Mouse (Mus musculus) CD4-positive helper T cell, adult 2 months (primary cell): ENCODE results near the gene Pdcd4.
A peak's percentile ranks its signal among the peaks of the same experiment; 100 is the strongest.
"Not testable (repeated sequence)": the region's sequence is repeated elsewhere in the genome, so short reads cannot be mapped to it uniquely, and the experiment has no call there.

Experiments used
- DNase-seq: peaks from one replicate; pipeline ENCODE4 v3.0.0-alpha.2; 2012; ENCODE audit warnings: low read depth, missing footprints, low spot score

The Pdcd4 gene

DNA sequence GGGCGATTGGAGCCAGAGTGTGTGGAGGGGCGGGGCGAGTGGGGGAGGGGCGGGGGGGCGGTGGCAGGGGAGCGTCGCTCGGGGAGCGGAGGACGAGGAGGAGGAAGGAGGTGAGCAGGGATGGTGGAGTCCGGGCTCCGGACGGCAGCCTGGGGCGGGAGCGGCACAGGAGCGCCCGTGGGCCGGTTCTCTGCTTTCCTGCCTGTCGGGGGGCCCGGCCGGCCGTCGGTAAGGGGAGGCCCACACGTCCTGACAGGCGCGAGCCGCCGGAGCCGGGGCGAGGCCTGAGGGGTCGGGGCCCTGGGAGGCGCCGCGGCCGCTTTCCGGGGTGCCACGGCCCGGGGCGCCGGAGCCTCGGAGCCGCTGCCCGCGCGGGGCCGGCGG, 52.7 kb downstream of the Pdcd4 start:
- DNase-seq, result no peak

DNA sequence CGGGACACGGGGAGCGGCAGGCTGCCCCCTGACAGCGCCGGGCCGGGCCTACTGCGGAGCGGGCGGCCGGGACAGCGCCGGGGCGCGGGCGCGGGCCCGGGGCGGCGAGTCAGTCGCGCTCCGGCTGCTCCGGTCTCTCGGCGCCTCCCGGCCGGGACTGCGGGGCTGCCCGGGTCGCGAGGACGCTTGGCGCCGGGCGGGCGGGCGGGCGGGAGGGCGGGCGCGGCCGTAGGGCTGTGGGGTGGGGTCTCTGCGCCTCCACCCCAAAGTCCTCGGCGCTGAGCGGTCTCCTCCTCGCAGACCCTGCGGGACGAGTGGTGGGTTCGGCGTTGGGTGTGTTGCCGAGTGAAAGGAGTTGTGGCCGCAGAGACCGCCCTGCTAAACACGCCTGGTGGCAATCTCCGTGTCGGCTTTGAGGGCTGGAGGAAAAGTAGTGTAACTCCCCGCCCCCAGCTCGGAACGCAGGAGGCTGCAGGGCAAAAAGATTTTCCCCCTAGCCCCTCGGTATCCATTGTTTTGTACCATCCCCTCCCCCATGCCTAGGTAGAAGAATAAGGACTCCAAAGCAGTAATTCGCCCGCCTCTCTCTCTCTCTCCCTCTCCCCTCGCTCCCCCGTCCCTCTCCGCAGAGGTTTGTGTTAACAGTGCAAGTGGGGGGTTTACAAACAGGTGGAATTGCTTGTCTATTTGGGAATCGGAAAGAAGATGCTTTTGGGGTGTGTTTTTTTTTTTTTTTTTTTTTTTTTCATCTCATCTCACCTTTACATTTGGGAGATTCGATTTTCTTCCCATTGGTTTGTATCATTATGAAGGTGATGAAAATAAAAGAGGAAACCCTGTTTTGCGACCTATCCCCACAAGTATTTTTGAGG, 53.4 kb downstream of the Pdcd4 start:
- peak; percentile 61 for DNase-seq

DNA sequence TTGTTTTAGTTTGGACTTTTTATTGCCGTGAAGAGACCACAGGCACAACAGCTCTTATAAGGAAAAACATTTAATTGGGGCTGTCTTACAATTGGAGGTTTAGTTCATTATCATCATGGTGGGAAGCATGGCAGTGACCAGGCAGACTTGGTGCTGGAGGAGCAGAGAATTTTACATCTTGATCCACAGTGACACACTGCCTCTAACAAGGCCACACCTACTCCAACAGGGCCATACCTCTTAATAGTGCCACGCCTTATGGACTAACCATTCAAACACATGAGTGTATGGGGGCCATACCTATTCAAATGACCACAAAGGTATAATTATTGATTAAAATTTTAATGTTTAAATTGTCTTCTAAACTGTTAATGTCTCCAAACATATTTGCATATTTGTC, 65.5 kb downstream of the Pdcd4 start:
- DNase-seq, result no peak

DNA sequence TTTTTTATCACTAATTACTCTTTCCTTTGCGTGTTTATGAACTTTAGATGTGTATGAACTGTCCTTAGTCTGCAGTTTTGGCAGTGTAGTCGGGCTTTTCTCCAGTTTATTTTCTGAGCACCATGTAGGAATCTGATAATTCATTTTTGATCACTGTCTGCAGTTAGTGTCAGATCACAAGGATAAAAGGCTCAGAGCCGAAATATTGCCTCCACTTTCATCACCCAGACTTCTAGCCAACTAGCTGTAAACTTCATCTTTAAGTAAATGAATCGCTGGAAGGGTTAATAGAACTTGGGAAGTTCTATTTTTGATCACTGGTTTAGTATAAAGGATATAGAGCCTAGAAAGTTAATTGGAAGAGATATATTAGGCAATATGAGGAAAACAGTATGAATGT, 70.5 kb downstream of the Pdcd4 start:
- no peak for DNase-seq

DNA sequence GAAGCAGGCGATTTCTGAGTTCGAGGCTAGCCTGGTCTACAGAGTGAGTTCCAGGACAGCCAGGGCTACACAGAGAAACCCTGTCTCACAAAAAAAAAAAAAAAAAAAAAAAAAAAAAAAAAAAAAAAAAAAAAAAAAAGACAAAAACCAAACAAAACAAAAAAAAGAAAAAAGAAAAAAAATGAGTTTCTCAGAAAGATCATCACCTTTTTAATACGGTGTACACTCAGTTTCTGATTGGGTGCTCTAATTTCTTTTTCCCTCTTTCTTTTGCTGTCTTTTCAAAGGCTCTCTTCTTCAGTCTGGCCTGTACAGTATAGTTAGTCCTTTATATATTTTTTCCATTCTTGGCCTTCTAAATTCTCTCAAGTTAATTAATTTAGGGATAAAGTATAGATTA, 72.3 kb downstream of the Pdcd4 start:
- DNase-seq, result not testable (repeated sequence)

DNA sequence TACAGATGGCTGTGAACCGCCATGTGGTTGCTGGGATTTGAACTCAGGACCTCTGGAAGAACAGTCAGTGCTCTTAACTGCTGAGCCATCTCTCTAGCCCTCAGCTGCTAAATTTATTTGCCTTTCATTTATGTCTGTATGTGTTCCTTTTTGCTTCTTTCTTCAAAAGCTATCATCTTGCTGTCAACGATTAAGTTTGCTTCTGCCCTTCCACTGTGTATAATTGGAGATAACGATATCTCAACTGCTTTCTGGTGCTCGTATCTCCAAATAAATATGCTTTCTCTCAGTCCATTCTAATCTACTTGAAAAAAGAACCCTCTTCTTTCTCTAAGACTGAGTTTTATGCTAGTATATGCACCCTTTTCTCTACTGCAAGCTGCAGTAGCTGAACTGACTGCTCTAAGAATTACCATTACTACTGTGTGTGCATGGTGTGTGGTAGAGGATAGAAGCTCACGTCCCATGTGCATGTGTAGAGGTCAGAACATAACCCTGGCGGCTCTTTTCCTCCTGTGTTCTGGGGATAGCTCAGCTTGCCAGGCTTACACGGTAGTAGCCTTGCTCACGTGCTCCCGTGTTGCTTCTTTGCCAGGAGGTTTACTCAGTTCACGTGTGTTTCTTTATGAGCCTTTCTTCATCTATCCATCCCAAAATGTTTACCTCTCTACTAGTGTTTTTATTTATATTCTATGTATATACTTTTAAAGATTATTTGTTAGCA, 73.0 kb downstream of the Pdcd4 start:
- DNase-seq, result no peak

DNA sequence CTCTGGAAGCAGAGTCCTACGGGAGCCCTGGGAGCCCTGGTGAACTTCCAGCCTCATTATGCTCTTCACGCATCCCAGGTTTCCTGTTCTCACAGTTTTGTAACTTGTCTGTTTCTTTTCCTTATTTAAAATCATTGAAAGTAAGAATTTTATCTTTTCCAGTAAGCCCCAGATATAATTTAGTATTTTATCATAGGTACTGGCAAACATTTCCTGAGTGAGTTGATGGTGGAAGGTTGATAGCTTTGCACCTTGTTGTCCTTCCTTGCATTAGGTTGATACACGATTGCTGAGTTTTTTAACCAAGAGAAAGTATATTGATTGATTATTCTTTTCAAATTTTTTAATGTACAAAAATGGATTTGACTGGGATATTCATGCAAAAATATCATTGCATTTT, 77.2 kb downstream of the Pdcd4 start:
- no peak for DNase-seq

DNA sequence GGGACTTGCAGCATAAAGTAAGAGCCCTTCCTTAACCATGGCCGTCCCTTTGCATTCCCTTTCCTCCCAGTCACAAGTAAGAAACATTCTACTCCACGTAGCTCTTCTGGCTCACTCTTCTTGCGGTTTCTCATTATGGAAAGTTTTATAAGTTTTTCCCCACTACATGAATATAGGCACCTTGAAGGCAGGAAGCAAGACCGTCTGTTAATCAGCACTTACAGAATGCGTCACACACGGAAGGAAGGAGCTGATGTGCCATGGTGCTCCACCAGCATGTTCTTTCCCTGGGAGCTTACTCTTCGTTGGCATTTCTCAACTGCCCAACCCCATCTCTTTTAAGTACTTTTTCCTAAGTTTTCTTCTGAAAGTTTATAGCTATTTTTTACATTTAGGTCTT, 79.9 kb downstream of the Pdcd4 start:
- DNase-seq, result peak; percentile 57

DNA sequence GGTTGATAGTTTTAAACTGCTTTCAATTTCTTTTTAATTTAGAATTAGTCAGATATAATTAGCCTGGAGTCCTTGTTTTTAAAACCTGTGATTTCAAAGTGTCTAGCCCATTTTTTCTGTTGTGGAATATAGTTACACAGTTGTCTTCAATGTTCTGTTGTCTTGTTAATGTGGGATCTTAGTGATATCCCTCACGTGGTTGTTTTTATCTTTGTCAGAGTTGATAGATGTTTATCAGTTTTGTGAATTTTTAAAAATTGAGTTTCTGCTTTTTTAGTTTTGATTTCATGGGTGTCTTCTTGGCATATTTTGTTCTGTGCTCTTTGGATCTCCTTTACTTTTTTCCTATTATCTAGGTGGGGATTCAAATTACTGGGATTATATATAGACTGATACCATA, 81.6 kb downstream of the Pdcd4 start:
- no peak for DNase-seq
